Mouse (Mus musculus) adrenal gland, postnatal 36 days (tissue): ENCODE results near the gene Nkx6-2. TPM values are rescaled to one million over a fixed set of nuclear protein-coding genes. Genes with fewer than 3 reads are reported as not detected.
A peak's percentile ranks its signal among the peaks of the same experiment; 100 is the strongest.

Experiments
- DNase-seq, 2 experiments: peaks; one replicate each; pipeline ENCODE4 v3.0.0; 2021; ENCODE audit warnings: mixed read lengths in 1 of 2
- total RNA-seq, 2 experiments: library from RNA; stranded (reverse); gene quantifications; 2 replicates each; pipeline ENCODE4 v1.2.3; 2021

The Nkx6-2 gene
- total RNA-seq, 2 experiments from 2014 or later: not detected

DNA sequence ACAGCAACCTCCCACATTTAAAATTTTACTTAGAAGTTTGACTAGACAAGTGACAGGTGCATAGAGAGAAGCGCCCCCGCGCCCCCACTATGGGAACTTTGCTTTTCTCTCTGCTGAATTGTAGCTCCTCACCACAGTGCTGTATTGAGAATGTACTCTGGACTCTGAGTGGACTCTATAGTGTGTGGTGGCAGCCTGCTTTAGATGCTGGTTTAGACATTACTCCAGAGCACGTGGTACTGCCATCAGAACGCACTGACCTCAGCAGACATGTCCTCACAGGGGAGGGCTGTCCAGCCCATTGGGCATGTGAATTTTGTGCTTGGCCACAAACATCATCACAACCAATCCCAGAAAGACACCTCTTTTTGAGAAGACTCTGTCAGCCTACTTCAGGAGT lies 11.8 kb downstream of the Nkx6-2 start:
- DNase-seq: no peak

DNA sequence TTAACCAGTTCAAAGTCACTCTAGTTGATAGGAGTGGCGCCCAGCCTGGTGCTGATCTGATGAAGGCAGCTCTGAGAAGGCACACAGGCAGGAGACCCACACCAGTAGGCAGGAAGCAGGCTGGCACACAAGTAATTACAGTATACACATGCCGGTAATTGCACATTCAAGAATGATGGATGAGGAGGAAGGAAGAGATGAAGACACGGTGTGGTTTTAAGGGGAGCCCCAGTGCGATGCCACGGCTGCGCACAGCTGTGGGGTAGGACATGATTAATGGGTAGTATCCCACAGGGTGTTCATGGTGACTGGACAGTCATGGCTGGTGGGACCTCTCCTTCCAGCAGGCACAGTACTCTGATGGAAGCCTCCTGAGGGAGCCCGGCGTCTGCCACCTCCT lies 16.1 kb downstream of the Nkx6-2 start:
- no peak for DNase-seq

DNA sequence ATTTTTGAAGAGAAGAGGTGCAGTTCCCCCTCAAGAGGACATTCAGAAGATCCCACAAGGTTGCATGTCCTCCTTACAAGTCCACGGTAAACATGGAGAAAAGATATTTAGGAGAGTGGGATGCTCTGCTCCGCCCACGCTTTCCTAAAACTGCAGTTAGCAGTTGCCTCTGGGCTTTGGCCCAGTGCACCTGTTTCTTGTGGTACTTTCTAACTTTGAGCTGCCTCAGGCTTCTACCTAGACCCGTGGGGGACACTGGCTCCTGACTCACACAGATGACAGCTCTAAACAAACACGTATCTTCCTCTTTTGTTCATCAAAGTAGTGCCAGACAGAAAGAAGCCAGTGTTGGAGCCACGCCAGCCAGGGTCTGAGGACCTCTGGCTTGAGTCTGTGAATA lies 16.6 kb downstream of the Nkx6-2 start:
- DNase-seq: no peak

DNA sequence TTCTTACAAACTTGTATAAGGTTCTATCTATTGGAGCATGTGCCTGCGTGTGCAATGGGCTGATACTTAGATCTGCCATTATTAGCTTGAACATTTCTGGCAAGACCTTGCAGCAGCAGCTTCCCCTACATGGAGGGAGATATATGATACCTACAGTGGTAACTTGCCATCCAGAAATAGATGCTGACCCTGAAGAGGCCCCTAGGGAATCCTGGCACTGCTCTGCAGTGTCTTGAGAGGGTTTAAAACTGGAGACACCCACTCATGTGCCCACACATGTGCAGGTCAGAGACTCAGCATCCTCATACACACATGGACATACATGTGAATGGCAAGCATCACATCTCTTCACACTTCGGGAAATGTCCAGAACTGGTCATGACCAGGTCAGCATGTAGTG lies 18.4 kb downstream of the Nkx6-2 start:
- DNase-seq: no peak

DNA sequence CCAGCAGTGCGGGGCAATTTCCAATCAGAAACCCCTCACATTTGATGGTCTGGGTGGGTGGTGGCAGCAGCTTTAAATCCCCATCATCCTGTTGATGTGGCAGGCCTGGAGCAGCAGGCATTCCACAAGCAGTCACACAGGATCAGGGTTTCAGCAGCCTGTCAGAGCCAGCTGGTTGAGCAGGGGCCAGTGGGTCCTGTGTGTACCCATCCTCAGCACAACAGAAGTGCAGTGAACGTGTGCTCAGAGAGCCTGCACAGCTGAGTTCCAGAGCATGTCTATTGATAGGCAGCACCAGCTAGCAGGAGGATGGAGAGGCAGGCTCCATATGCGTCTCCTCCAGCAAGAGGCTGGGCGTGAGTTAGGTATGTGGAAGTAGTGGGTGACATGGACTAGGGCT lies 19.2 kb downstream of the Nkx6-2 start:
- DNase-seq: no peak

DNA sequence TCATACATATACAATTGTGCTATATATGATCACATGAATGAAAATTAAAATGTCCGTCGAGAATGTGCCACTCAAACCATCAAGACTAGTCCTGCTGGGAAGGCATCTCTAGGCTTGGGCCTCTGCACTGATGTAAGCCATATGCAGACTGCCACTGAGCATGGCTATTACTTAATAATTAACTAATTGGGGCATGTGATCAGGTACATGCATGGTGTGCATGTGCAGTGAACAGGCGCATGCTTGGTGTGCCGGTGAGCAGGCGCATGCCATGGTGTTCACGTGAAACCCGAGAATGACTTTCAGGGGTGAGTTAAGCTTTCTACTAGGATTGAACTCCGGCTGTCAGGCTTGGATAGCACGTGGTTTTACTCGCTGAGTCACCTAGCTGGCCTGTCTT lies 22.9 kb downstream of the Nkx6-2 start:
- no peak for DNase-seq

DNA sequence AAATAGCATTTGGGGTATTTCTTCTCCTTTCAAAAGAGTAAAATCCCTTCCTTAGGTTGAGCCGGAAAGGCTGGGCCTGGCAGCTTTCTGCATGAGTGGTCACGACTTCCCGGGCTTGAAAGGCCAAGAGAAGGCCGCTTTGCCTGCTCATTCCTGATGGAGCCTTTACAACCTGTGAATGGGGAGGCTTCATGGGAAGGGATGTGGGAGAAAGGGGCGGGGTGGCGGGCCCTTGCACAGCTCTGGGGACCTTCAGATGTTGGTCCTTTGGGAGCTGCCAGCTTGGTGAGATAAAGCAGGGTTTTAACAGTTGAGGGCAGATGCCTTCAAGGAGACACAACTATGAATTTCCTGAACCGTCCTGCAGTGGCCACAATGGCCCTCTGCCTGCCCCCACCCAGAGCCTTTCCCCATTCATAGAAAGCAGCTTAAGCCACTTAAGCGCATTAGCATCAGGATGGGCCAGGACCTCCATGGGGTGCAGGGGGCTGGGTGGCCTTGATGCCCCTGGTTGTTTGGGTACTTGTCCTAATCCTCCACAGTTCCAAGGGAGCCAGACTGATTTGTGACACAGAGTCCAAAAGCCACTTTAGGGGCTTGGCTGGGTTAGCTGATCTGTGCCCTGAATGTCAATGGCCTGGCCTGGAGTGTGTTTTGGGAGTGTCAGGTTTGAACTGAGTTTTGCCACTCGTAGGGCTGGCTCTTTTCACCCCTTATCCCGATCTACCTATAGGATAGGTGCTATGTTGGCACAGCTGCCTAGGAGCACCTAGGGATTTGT lies 25.7 kb downstream of the Nkx6-2 start:
- no peak for DNase-seq

DNA sequence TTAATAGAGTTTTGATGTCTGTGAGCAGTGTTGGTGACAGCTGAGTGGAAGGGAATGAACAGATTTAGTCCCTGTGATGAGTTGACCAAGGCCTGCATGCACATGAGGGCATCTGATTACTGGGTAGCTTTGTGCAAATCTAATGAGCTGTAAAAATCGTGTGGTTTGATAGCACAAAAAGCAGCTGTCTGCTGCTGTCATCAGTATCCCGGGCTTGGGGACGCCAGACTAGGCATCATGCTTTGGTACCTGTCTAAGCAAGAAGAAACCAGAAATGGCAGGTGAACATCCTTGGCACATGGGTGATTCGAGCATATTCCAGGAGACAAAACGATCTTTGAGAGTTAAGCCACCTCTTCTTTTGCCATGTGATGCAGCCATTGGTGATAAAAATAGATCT lies 26.3 kb downstream of the Nkx6-2 start:
- DNase-seq: no peak

DNA sequence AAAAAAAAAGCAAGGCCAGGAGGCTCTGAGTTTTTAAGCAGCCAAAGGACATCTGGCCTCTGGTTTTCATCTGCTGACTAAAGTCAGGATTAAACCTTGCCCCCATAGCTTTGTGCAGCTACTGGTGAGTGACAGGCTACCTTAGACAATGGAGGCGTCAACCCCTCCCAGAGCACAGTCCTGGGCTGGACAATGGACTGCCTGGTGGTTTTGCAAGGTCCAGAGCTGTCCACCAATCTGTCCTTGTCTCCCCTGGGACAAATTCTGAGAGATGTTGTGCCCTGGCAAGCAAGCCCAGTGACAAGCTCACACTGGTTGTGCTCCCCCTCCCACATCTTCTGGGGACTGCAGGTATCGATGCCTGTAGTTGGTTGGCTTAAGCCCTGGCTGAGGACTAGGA lies 31.1 kb downstream of the Nkx6-2 start:
- no peak for DNase-seq

DNA sequence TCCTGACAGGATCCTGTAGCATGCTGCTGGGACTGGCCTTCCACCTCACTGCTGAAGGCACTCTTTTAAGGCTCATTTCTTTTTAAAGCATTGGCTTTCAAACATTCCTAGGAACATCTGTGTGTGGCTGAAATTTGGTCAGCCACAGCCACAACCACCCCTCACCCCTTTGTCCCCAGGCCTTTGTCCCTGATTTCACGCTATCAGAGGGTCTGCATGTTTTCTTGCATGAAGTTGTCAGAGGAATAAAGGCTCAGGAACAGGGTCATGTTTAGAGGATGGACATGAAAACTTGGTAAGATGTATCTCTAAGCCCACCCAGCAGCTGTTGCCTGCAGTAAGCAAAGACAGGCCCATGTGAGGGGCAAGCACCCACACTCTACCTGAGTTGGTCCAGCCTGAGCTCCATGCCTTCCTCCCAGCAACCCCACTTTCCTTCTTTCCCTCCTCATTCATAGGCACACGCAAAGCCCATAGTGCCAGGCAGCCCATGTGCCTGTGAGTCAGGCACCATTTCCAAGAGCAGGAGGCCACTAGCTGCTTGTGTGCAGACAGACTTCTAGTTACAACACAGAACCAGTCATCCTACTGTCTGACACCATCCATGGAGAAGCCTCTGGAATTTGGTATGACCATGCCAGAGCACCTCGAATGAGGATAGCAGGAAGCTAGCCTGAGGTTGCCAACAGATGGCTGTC lies 32.4 kb downstream of the Nkx6-2 start:
- no peak for DNase-seq

DNA sequence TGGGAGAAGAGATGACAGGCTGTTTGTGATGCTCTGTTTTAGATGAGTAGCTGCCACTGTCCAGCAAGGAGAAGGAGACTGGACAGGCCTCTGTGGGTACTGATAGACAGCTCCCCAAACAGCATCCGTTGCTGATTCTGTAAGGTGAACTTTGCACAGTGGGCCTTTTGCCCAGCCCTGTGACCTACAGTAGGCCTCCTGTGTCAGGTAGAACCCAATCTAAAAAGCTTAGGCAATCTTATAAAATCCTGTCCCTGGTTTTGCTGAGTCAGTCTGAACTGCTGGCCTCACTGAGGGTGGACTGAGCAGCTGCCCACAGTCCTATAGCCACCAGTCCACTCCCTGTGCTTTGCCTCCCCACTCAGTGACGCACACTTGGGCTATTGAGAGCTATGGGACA lies 35.3 kb downstream of the Nkx6-2 start:
- no peak for DNase-seq

DNA sequence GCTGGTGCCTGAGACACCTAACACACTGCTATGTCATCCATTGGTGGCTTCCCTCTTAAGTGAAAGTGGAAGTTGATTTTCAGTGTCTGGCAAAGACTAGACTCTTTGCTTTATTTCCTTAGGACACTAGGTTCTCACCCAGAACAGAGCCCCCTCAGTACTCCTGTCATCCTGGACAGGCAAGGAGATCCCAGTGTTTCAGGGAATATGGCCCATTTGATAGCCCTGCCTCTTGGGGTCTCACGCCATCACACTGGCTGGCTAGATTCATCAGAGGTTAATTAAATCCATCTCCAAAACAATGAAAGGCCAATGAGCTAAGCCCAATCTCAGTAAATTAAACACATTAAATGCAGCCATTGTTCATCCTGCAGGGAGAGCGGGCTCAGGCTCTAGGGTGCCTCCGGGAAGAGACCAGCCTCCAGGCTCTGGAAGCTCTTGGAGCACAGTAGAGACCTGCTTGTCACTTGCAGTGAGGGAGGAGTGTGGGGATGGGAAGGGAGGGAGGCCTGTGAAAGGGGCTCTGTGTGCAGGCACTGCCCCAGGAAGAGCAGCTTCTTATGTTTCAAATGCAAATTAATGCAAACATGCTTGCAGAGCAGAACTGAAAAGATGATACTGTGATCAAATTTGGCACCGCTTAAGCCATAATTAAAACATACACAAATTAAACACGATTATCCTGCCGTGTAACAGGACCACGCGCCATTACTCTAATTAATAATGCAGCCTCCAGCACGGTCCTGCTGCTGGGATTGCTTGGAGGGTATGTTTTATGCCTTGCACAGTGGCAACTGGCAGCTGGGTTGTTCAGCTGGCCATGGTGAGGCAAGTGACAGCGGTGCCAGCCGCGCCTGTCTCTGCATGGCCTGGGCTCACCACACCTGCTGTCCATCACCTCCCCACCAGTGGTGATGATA lies 37.6 kb downstream of the Nkx6-2 start:
- no peak for DNase-seq

DNA sequence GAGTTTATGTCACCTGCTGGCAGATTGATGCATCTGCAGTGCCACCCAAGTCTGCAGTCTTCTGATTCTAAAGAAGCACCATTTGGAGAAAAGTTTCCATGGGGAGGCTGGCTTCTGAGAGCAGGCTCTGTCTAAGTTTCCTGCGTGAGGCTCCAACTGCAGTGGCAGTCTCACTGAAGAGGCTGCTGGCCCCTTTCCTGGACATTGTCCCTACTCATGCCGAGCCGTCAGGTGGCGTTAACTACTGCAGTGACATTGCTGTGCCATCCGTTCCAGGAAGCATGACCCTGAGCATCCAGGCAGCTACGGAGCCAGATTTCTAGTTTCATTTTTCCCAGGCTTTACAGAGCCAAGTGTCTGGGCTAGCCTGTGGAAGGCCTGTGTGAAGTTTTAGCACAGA lies 41.2 kb downstream of the Nkx6-2 start:
- DNase-seq: no peak

DNA sequence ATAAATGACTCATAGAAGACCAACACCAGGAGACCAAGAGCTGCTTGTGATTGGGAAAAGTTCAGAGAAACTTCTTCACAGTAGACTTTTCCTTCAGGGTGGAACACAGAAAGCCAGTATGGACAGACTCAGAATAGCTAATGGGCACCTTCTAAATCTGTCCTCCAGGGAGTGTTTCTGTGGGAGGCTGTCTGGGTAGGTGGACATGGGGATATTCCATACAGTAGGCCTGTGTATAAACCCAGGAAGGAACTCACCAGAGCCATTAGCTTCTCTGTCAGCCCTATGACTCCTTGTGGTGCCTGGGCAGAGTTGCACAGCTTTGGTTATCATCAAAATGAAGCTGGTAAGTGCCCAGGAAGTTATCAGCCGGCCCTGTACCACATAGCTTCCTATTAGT lies 42.0 kb downstream of the Nkx6-2 start:
- DNase-seq: no peak

DNA sequence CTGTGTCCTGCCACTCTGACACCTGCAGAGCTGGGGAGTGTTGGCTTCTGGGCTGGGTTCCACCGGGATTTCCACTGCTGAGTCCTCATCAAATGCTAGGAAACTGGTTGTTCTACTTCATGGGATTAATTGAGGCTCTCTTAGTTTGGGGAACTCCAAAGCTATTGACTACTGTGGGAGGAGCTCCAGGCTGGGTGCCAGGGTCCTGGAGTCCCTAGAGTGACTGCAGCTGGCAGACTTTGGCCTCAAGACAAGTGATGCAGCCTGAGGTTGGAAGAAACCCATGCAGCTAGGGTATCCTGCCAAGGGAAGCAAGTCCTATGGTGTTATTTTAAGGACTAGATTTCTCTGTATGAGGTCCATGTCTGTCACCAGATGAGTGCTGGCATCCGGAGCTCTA lies 44.1 kb downstream of the Nkx6-2 start:
- no peak for DNase-seq

DNA sequence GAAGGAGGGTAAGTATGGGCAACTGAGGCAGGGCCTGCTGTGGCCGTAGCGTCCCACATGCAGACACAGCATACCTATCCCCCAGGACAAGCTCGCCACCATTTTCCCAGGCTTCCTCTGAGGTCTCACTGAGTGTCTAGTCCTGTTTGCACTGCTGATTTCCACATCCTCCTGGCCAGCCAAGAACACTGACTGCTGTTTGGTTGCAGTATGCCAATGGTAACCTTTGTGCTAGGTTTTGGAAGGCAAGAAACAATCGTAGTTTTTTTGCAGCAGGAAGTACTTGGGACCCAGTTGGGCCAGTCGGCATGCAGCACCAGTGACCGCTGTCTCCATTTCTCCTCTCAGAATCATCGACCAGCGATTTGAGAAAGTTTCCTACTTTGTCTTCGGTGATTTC lies 44.8 kb downstream of the Nkx6-2 start:
- no peak for DNase-seq

DNA sequence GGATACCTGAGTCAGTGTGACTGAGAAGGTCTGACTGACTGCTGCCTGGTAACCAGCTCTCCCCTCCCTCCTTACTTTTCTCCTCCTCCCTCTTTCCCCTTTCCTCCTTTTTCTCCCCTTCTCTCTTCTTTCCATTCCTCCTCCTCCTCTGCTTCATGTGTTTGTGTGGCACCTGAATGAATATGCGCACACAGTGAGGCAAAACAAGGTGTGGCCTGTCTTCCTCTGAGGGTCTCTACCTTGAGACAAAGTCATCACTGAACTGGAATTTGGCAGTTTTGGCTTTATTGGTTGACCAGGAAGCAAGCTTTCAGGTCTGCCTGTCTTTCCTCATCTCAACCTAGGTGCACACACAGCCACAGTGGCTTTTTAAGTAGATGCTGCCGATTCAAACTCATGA lies 45.8 kb downstream of the Nkx6-2 start:
- DNase-seq: no peak

DNA sequence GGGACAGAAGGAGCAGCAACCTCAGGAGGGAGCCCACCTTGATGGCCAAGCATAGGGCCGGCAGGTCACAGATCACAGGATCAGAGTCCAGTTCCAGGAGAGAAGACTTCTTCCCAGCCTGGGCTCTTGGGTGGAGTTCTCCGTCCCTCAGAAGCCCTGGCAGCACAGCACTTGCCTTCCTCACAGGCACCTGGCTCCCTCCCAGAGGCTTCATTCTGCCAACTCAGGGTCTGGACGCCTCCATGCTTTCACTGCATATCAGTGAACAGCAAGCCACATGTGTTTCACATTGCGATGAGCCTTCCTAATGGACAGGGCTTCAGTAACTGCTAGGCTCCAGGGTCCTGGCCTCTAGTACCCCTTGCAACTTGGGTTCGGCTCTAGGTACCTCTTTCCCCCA lies 46.3 kb downstream of the Nkx6-2 start:
- DNase-seq: no peak

DNA sequence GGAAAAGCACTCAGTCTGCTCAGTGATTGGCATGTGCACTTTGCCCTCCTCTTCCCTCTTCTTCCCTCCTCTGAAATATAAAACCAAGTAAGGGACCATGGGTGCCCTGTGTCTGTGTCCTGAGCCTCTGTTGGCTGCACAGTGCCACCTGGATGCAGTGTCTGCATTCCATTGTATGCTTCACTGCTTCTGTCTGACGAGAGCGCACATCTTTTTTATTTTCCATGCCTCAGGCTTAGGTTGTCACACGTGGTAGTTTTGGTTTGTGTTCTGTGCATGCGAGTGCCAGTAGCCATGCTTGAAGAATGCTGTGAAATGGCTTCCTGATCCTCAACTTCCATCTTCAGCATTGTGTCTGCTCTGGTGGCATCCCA lies 51.2 kb downstream of the Nkx6-2 start:
- DNase-seq: no peak

DNA sequence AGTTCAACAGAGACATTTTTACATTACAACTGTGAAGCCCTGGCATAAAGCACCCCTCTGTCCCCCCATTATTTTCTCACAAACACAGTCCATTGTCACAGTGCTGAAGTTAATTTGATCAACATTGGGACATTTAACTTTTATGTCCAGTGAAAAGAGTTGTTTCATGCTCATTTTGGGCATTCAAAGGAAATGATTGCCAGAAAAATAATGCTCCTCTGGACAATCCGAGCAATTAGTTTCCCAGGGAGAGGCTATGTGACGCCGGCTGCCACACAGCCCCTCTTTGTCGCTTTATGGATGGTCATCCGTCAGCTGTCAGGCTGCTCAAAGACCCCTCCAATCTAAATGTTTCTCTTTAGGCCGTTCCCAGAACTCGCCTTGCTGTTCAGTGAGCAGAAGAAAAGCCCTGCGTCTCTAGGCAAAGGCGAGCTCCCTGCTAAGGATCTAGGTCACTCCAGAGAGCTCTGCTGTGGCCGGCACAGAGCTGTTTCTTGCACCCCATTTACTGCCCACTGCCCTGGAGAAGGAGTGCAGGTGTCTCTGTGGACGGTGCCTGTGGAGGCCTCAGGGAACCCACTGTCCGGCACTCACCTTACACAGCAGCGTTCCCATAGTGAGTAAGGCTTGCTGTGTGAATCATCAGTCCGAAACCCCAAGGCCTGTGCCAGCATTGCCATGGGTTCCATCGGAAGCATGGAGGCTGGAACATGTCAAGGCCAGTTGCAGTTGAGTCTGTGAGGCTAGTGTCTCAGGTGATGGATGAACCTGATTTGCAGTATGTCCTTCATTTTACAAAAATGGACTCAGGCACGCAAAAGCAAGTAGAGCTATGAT lies 51.8 kb downstream of the Nkx6-2 start:
- DNase-seq: peak; percentile 77 to 81
